Mouse (Mus musculus) limb, embryonic 14.5 days (tissue): Measurements from ENCODE around the gene Sgk2. TPM values are rescaled to one million over a fixed set of nuclear protein-coding genes. Genes with fewer than 3 reads are reported as not detected.
A peak's percentile ranks its signal among the peaks of the same experiment; 100 is the strongest.

Experiments
- ATAC-seq: fragments of 200-750 bp; cut with Nextera tagmentation; 2 replicates; pipeline ENCODE4 v1.8.0; 2017; ENCODE audit warnings: low read depth, moderate number of reproducible peaks, moderate TSS enrichment; ENCODE audit not compliant: low FRiP score
- DNase-seq: peaks from one replicate; pipeline ENCODE4 v3.0.0-alpha.2; 2015; ENCODE audit warnings: low spot score
- H3K27ac ChIP-seq: fragments of 300-500 bp; sonication (generic); replicated peaks from 2 replicates; pipeline ENCODE4 v1.5.1; 2014; ENCODE audit warnings: low read depth, mild to moderate bottlenecking, low read length, moderate library complexity, mixed read lengths
- H3K27me3 ChIP-seq: fragments of 300-500 bp; sonication (generic); 2 replicates; pipeline ENCODE4 v1.6.1; 2014; ENCODE audit warnings: low read length, mixed read lengths; ENCODE audit not compliant: control insufficient read depth, insufficient read depth
- H3K36me3 ChIP-seq: fragments of 300-500 bp; sonication (generic); 2 replicates; pipeline ENCODE4 v1.6.1; 2014; ENCODE audit warnings: mild to moderate bottlenecking, low read length, moderate library complexity, mixed read lengths; ENCODE audit not compliant: control insufficient read depth, insufficient read depth
- H3K4me1 ChIP-seq: fragments of 300-500 bp; sonication (generic); 2 replicates; pipeline ENCODE4 v1.6.1; 2014; ENCODE audit warnings: antibody characterized with exemption, low read length, mixed read lengths; ENCODE audit not compliant: control insufficient read depth, insufficient read depth
- H3K4me2 ChIP-seq: fragments of 300-500 bp; sonication (generic); replicated peaks from 2 replicates; pipeline ENCODE4 v1.6.1; 2014; ENCODE audit warnings: low read depth, mild to moderate bottlenecking, low read length, moderate library complexity; ENCODE audit not compliant: severe bottlenecking
- H3K4me3 ChIP-seq: fragments of 300-500 bp; sonication (generic); replicated peaks from 2 replicates; pipeline ENCODE4 v1.5.1; 2014; ENCODE audit warnings: low read length
- H3K9ac ChIP-seq: fragments of 300-500 bp; sonication (generic); 2 replicates; pipeline ENCODE4 v1.6.1; 2014; ENCODE audit warnings: mild to moderate bottlenecking, low read depth, low read length, moderate library complexity; ENCODE audit not compliant: severe bottlenecking
- H3K9me3 ChIP-seq: fragments of 300-500 bp; sonication (generic); 2 replicates; pipeline ENCODE4 v1.6.1; 2016; ENCODE audit warnings: low read length; ENCODE audit not compliant: control insufficient read depth
- POLR2A ChIP-seq: fragments of 200-500 bp; IDR thresholded peaks from 2 replicates; pipeline ENCODE4 v1.8.0; 2012; ENCODE audit warnings: inconsistent platforms, mild to moderate bottlenecking, moderate library complexity, borderline replicate concordance; ENCODE audit not compliant: insufficient read depth, insufficient read length; ENCODE audit errors: extremely low read depth
- WGBS: fragments of 180-500 bp; shearing (Covaris S2); extraction: QIAGEN DNeasy Blood & Tissue Kit; methylation state at CpG from one replicate; pipeline ENCODE4 v1.1.7; 2014; 5-methylcytosine and 5-hydroxymethylcytosine counted together
- polyA plus RNA-seq, 2 experiments: library from polyadenylated mRNA; depleted of rRNA in 1 of 2; stranded (reverse) in 1 of 2; unstranded in 1 of 2; fragments of >200 nt; fragmentation: Nextera tagmentation in 1 of 2; extraction: Ambion mirVana in 1 of 2; gene quantifications; 2 replicates each; pipeline versions ENCODE4 v1.2.1 to v1.2.3; 2012 to 2014

Gene Sgk2
- polyA plus RNA-seq, 2 experiments: 0.03 TPM; not detected in 1

DNA sequence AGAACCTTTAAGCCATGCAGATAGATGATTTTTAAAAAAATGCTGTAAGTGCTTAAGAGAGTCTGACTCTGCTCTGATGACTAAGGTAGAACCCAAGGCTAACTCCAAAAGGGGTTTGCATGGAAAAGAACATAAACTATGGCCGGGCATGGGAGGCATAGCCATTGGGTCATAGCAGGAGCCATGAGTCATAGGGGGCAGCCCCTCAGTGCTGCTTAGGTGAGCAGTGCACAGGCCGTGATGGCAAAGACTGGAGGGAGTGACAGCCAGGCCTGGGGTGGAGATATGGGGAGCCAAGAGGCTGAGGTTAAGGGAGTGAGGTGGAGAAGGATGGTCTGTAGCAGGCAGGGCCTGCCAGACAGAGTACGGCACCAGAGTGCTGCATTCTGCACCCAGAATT, 18.0 kb upstream of the Sgk2 start:
- no peak for ATAC-seq
- no peak for DNase-seq
- TF ChIP-seq POLR2A: no peak
- H3K4me1 ChIP-seq: no peaks in the 10 kb centered on the region
- H3K4me3 ChIP-seq: no peak overlapping the region
- H3K27ac ChIP-seq: no peak overlapping the region
- no peaks in the 10 kb centered on the region for H3K36me3 ChIP-seq
- H3K9ac ChIP-seq: no peak overlapping the region
- H3K4me2 ChIP-seq: no peak overlapping the region
- H3K27me3 ChIP-seq: no peaks in the 10 kb centered on the region
- H3K9me3 ChIP-seq: no peaks in the 10 kb centered on the region
- 80% methylated on average over 3 of the region's 3 CpGs for WGBS

DNA sequence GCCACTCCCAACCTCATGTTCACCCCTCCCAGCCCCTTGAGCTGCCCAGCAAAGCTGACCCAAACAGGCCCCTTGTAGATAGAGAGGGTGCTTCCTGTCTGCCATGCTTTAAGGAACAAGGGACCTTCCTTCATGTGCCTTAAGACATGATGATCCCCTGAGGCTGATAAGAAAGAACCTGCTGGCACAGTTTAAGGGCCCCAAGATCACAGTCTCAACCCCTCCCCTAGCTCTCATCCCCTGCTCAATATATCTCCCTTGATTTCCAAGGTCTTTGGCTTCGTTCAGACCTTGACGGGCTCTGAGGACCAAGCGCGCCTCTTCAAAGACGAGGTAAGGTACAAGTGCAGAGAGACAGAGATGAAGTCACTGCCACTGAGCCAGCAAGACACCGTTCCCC, 16.2 kb upstream of the Sgk2 start:
- TF ChIP-seq POLR2A: no peak
- Histone ChIP-seq H3K4me2 (no peak overlapping the region), H3K9me3 (no peaks in the 10 kb centered on the region), H3K27ac (no peak overlapping the region), H3K36me3 (no peaks in the 10 kb centered on the region), H3K9ac (no peak overlapping the region), H3K4me3 (no peak overlapping the region), H3K27me3 (no peaks in the 10 kb centered on the region), H3K4me1 (no peaks in the 10 kb centered on the region)
- ATAC-seq (no peak), DNase-seq (no peak)
- 84% methylated on average over 6 of the region's 6 CpGs for WGBS

DNA sequence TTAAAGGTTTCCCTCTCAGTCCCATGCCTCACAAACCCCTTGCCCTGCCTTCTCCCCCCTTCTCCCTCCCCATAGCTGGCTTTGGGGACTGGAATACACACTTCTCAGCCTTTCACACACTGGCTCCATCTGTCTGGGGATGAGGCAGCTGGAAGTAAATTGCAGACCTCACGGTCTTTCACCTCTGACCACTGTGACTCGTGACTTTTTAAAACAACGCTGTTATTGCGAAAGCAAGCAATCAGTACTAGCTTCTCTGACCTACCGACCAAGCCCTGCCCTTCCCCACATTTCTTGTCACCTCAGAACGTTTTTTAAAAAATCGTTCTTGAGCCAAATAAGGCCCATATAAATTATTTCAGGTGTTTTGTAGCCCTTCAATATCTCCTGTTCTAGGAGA, 14.4 kb upstream of the Sgk2 start:
- no peak for TF ChIP-seq POLR2A
- no peak overlapping the region for H3K9ac ChIP-seq
- H3K4me1 ChIP-seq: no peaks in the 10 kb centered on the region
- no peaks in the 10 kb centered on the region for H3K36me3 ChIP-seq
- no peaks in the 10 kb centered on the region for H3K9me3 ChIP-seq
- no peak overlapping the region for H3K27ac ChIP-seq
- ATAC-seq (no peak), DNase-seq (no peak)
- 50% methylated on average over 7 of the region's 7 CpGs for WGBS
- no peak overlapping the region for H3K4me2 ChIP-seq
- H3K27me3 ChIP-seq: no peaks in the 10 kb centered on the region
- no peak overlapping the region for H3K4me3 ChIP-seq

DNA sequence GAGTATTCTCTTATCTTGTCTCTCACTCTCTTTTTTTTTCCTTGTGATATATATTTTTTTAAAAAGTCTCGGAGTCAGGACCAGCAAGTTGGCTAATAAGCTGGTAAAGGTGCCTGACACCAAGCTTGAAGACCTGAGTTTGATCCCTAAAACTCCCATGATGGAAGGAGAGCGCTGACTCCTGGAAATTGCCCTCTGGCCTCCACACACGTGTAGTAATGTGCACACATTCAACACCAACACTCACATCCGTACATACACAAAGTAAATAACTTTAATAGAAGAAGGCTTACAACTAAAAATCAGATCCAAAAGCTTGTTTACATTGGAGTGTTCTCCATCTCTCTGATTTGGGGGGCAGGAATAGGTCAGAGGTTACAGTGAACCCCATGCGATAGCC, 13.9 kb upstream of the Sgk2 start:
- TF ChIP-seq POLR2A: no peak
- Histone ChIP-seq H3K27ac (no peak overlapping the region), H3K9me3 (no peaks in the 10 kb centered on the region), H3K9ac (no peak overlapping the region), H3K4me2 (no peak overlapping the region), H3K4me3 (no peak overlapping the region), H3K27me3 (no peaks in the 10 kb centered on the region), H3K4me1 (no peaks in the 10 kb centered on the region), H3K36me3 (no peaks in the 10 kb centered on the region)
- WGBS: 81% methylated on average over 5 of the region's 5 CpGs
- no peak for DNase-seq
- ATAC-seq: no peak

DNA sequence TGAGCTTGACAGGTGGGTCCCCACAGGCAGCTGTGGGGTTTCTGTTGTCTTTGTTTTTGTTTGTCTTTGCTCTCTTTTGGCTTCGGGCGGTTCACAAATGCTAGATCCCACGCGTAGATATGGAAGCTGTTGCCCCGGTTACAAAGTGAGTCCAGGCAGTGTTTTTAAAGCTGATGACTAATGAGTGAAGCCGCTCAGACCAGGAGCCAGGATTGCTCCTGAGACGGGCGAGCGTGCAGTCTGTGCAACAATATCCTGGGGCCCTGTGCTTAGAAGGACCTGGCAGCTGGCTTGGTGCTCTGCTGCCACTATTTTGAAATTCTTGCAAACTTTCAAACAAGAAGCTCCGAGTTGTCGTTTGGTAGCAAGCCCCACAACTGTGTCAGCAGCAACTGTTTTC, 13.5 kb upstream of the Sgk2 start:
- Histone ChIP-seq H3K4me3 (no peak overlapping the region), H3K4me2 (no peak overlapping the region), H3K27ac (no peak overlapping the region), H3K9me3 (no peaks in the 10 kb centered on the region), H3K4me1 (no peaks in the 10 kb centered on the region), H3K9ac (no peak overlapping the region), H3K36me3 (no peaks in the 10 kb centered on the region), H3K27me3 (no peaks in the 10 kb centered on the region)
- TF ChIP-seq POLR2A: no peak
- DNase-seq (no peak), ATAC-seq (peak; percentile 60; the same call in 1 of the 2 replicates)
- 37% methylated on average over 11 of the region's 11 CpGs for WGBS

DNA sequence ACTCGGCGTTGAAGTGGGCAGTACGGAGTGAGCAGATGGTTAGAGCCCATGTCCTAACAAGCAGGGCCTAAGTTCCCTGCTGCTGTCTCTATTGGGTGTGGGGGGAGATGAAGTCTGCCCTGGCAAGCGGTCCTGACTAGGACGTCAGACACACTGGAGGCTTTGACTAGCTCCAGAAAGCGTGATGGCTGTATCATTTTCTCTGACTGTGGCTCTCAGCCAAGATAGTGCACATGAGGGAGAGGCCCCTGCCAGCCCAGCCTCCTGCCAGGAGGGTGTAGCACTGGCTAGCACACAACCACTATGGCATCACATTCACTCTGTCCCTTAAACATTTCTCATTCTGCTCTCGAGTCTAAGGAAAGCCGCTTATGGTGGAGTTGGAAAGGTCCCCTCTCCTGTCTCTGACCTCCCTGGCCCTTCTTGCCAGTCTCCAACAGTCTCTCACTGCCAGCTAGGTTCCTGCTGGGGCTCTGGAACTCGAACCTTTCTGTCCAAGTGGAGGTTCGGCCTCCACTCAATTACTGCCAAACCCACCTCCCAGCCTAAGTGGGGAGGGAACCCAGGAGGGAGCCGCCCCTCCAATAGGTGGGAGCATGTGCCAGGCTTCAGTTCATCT, 11.9 kb upstream of the Sgk2 start:
- Histone ChIP-seq H3K27ac (no peak overlapping the region), H3K4me2 (no peak overlapping the region), H3K4me1 (no peaks in the 10 kb centered on the region), H3K36me3 (no peaks in the 10 kb centered on the region), H3K9ac (no peak overlapping the region), H3K27me3 (no peaks in the 10 kb centered on the region), H3K4me3 (no peak overlapping the region), H3K9me3 (no peaks in the 10 kb centered on the region)
- TF ChIP-seq POLR2A: no peak
- 75% methylated on average over 11 of the region's 11 CpGs for WGBS
- ATAC-seq (no peak), DNase-seq (peak; percentile 23)
